Mouse (Mus musculus): ENCODE results near the gene Grip1. TPM values are rescaled to one million over a fixed set of nuclear protein-coding genes. Genes with fewer than 3 reads are reported as not detected.

The Grip1 gene
- polyA plus RNA-seq, 1 experiment from 2014 or later = 19.8 TPM

- Histone ChIP-seq H3K27me3 (no peaks in the 10 kb centered on the region), H3K27ac (replicated peaks) (no peak overlapping the region), H3K4me2 (no peak overlapping the region), H3K36me3 (no peaks in the 10 kb centered on the region), H3K9ac (no peak overlapping the region), H3K4me3 (no peak overlapping the region), H3K4me1 (replicated peaks) (no peaks in the 10 kb centered on the region), H3K9me3 (no peaks in the 10 kb centered on the region)
- 72% methylated on average over 4 of the region's 4 CpGs for WGBS
- no peak for ATAC-seq (ENCODE audit: low read depth)
These were observed 81.2 kb downstream of the Grip1 start for GRCm38 (mm10) chr10:119534852-119535251.

DNA sequence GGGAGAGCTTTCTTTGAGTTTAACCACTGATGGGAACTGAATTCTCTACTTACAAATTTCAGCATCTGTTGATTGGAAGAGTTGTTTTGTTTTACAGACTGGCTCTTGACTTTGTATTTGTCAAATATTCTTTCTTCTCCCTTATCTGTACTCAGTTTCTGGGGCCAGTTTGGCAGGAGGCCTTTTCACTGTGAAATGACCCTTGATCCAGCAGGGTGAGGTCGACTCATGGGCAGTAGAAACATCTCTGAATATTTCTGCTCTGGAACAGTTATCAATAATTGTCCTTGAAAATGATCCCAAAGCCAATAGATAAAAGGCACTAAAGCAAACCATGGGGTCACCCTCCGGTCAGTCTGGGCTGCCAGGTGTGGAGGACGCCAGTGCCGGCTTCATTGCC is 88.0 kb downstream of the Grip1 start:
- H3K36me3 ChIP-seq = no peaks in the 10 kb centered on the region
- no peaks in the 10 kb centered on the region for H3K27me3 ChIP-seq
- WGBS = 94% methylated on average over 4 of the region's 4 CpGs
- H3K27ac ChIP-seq (replicated peaks) = no peak overlapping the region
- no peak overlapping the region for H3K9ac ChIP-seq
- ATAC-seq (ENCODE audit: low read depth) = no peak
- no peaks in the 10 kb centered on the region for H3K9me3 ChIP-seq
- 0 out of 2 replicates have a peak, but pooled peaks cover 9% of the 10 kb centered on the region for H3K4me1 ChIP-seq (replicated peaks)
- H3K4me2 ChIP-seq = no peak overlapping the region
- no peak overlapping the region for H3K4me3 ChIP-seq

- Histone ChIP-seq H3K27ac (replicated peaks) (no peak overlapping the region), H3K9ac (no peak overlapping the region), H3K36me3 (no peaks in the 10 kb centered on the region), H3K27me3 (no peaks in the 10 kb centered on the region), H3K4me1 (replicated peaks) (0 out of 2 replicates have a peak, but pooled peaks cover 9% of the 10 kb centered on the region), H3K4me2 (no peak overlapping the region), H3K9me3 (no peaks in the 10 kb centered on the region), H3K4me3 (no peak overlapping the region)
- ATAC-seq (ENCODE audit: low read depth) = no peak
- 62% methylated on average over 7 of the region's 7 CpGs for whole genome bisulfite sequencing
These were observed 90.1 kb downstream of the Grip1 start for GRCm38 (mm10) chr10:119543771-119544170.

- no peak overlapping the region for H3K4me3 ChIP-seq
These were observed 91.1 kb downstream of the Grip1 start for GRCm38 (mm10) chr10:119544743-119545142.

GRCm38 (mm10) chr10:119547875-119548274 is 94.2 kb downstream of the Grip1 start:
- ATAC-seq (ENCODE audit: low read depth) = no peak

More at GRCm38 (mm10) chr10:119544743-119545142, 91.1 kb downstream of the Grip1 start:
- peak overlapping the region; percentile 7; the same call in 1 of the 2 replicates for H3K4me2 ChIP-seq
- no peaks in the 10 kb centered on the region for H3K9me3 ChIP-seq
- no peaks in the 10 kb centered on the region for H3K36me3 ChIP-seq
- H3K9ac ChIP-seq = no peak overlapping the region
- 41% methylated on average over 9 of the region's 9 CpGs for WGBS
- no peak overlapping the region for H3K27ac ChIP-seq (replicated peaks)
- H3K4me1 ChIP-seq (replicated peaks) = 0 out of 2 replicates have a peak, but pooled peaks cover 9% of the 10 kb centered on the region
- ATAC-seq (ENCODE audit: low read depth) = no peak
- no peaks in the 10 kb centered on the region for H3K27me3 ChIP-seq

GRCm38 (mm10) chr10:119548774-119549173 is 95.1 kb downstream of the Grip1 start:
- ATAC-seq (ENCODE audit: low read depth) = no peak
- Histone ChIP-seq H3K4me1 (replicated peaks) (0 out of 2 replicates have a peak, but pooled peaks cover 8% of the 10 kb centered on the region), H3K27me3 (no peaks in the 10 kb centered on the region), H3K27ac (replicated peaks) (no peak overlapping the region), H3K9ac (no peak overlapping the region), H3K36me3 (no peaks in the 10 kb centered on the region), H3K9me3 (no peaks in the 10 kb centered on the region), H3K4me3 (no peak overlapping the region), H3K4me2 (no peak overlapping the region)
- WGBS = 93% methylated on average over 10 of the region's 10 CpGs

More at GRCm38 (mm10) chr10:119547875-119548274, 94.2 kb downstream of the Grip1 start:
- H3K36me3 ChIP-seq = no peaks in the 10 kb centered on the region
- no peak overlapping the region for H3K9ac ChIP-seq
- WGBS = 93% methylated on average over 5 of the region's 5 CpGs
- 0 out of 2 replicates have a peak, but pooled peaks cover 9% of the 10 kb centered on the region for H3K4me1 ChIP-seq (replicated peaks)
- no peak overlapping the region for H3K27ac ChIP-seq (replicated peaks)
- no peak overlapping the region for H3K4me3 ChIP-seq
- H3K9me3 ChIP-seq = no peaks in the 10 kb centered on the region
- H3K27me3 ChIP-seq = no peaks in the 10 kb centered on the region
- H3K4me2 ChIP-seq = no peak overlapping the region

DNA sequence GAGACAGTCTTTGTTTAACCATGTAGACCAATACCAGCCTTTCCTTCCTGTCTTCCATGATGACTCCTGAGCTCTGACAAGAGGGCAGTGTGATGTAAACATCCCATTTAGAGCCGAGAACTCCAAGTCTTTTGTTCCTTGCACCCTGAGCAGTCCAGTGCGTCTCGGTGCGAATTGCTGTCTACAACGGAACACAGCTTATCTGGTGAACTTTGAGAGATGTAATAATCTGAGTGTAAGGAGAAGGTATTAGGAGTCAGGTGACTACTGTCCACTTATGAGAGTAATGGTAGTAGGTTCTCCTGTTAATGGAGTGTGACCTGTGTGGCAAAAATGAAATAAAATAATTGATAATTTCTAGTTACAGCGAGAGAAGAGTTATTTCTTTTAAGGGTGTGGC is 97.0 kb downstream of the Grip1 start:
- no peak overlapping the region for H3K27ac ChIP-seq (replicated peaks)
- no peaks in the 10 kb centered on the region for H3K4me1 ChIP-seq (replicated peaks)
- WGBS = 87% methylated on average over 6 of the region's 6 CpGs
- no peaks in the 10 kb centered on the region for H3K9me3 ChIP-seq
- H3K27me3 ChIP-seq = no peaks in the 10 kb centered on the region
- no peak for ATAC-seq (ENCODE audit: low read depth)
- no peak overlapping the region for H3K4me3 ChIP-seq
- no peak overlapping the region for H3K9ac ChIP-seq
- H3K4me2 ChIP-seq = no peak overlapping the region
- H3K36me3 ChIP-seq = no peaks in the 10 kb centered on the region

GRCm38 (mm10) chr10:119556346-119556745 is 102.7 kb downstream of the Grip1 start:
- Histone ChIP-seq H3K27ac (replicated peaks) (no peak overlapping the region), H3K36me3 (no peaks in the 10 kb centered on the region), H3K9me3 (no peaks in the 10 kb centered on the region), H3K4me1 (replicated peaks) (peaks cover 5% of the 10 kb centered on the region; the same call in 1 of the 2 replicates), H3K9ac (no peak overlapping the region), H3K27me3 (no peaks in the 10 kb centered on the region), H3K4me2 (no peak overlapping the region), H3K4me3 (no peak overlapping the region)
- 71% methylated on average over 7 of the region's 7 CpGs for WGBS
- ATAC-seq (ENCODE audit: low read depth) = no peak

DNA sequence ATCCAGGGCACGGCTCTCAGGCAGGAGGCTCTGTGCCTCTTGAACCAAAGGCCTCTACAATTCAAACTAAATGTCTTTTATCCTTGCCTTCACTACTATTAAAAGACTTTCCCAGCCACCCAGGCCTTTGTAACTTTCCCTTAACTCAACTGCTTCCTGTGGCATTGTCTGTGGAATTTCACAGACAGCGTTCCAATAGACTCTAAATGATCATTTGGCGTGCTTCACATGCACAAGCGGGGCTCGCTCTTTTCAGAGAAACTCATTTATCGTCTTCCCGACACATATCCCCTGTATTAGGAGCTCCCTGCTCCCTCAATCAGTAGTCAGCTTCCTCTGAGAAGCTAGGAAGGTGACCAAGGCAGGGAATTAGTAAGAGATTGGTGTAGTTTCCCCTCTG is 104.8 kb downstream of the Grip1 start:
- H3K27ac ChIP-seq (replicated peaks) = no peak overlapping the region; the same call in 1 of the 2 replicates
- no peak overlapping the region for H3K4me2 ChIP-seq
- no peaks in the 10 kb centered on the region for H3K9me3 ChIP-seq
- WGBS = 48% methylated on average over 7 of the region's 7 CpGs
- H3K4me3 ChIP-seq = no peak overlapping the region
- H3K9ac ChIP-seq = no peak overlapping the region
- H3K36me3 ChIP-seq = no peaks in the 10 kb centered on the region
- peaks cover 5% of the 10 kb centered on the region; the same call in 1 of the 2 replicates for H3K4me1 ChIP-seq (replicated peaks)
- peak; percentile 27 for ATAC-seq (ENCODE audit: low read depth)
- H3K27me3 ChIP-seq = no peaks in the 10 kb centered on the region

DNA sequence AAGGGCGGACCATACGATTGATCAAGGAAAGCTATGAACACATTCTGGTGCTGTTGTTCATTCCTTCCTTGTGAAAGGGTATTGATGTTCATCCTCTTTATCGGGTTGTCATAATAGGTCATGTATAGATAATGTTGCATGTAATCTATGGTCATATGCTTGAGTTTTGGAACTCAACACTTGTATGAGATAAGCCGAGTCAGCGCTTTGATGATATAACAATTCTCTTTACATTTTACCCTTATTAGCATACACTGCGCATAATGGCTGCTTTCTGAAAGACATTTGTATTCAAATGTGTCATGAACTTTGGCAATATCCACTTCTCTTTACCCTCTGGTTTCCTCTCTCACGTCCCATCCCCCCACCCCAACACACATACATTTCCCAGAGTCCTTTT is 111.2 kb downstream of the Grip1 start:
- no peak overlapping the region for H3K4me3 ChIP-seq
- H3K4me1 ChIP-seq (replicated peaks) = no peaks in the 10 kb centered on the region
- H3K9ac ChIP-seq = no peak overlapping the region
- no peaks in the 10 kb centered on the region for H3K36me3 ChIP-seq
- H3K9me3 ChIP-seq = no peaks in the 10 kb centered on the region
- H3K4me2 ChIP-seq = no peak overlapping the region
- ATAC-seq (ENCODE audit: low read depth) = no peak
- no peak overlapping the region for H3K27ac ChIP-seq (replicated peaks)
- H3K27me3 ChIP-seq = no peaks in the 10 kb centered on the region
- 90% methylated on average over 7 of the region's 7 CpGs for WGBS

- 90% methylated on average over 9 of the region's 9 CpGs for WGBS
These were observed 119.5 kb downstream of the Grip1 start for GRCm38 (mm10) chr10:119573134-119573533.

DNA sequence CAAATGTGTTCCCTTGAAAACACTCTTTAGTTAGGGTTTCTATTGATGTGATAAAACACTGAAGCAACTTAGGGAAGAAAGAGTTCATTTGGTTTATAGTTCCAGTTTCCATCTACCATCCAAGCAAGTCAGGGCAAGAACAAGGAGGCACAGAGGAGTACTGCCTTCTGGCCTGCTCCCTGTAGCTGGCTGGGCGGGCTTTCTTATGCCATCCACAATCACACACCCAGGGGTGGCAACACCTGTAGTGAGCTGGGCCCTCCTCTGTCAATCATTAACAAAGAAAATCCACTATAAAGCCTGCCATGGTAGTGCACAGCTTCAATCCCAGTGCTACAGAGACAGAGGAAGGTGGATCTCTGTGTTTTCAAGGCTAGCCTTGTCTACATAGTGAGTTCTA is 122.2 kb downstream of the Grip1 start:
- Histone ChIP-seq H3K4me1 (replicated peaks) (no peaks in the 10 kb centered on the region), H3K4me2 (no peak overlapping the region), H3K4me3 (no peak overlapping the region), H3K9me3 (no peaks in the 10 kb centered on the region), H3K9ac (no peak overlapping the region), H3K27ac (replicated peaks) (no peak overlapping the region), H3K27me3 (no peaks in the 10 kb centered on the region), H3K36me3 (no peaks in the 10 kb centered on the region)
- ATAC-seq (ENCODE audit: low read depth) = no peak
- WGBS = 74% methylated on average over 1 of the region's 1 CpGs

More at GRCm38 (mm10) chr10:119573134-119573533, 119.5 kb downstream of the Grip1 start:
- Histone ChIP-seq H3K9me3 (no peaks in the 10 kb centered on the region), H3K4me1 (replicated peaks) (no peaks in the 10 kb centered on the region), H3K4me2 (no peak overlapping the region), H3K27ac (replicated peaks) (no peak overlapping the region), H3K27me3 (no peaks in the 10 kb centered on the region), H3K36me3 (no peaks in the 10 kb centered on the region), H3K9ac (no peak overlapping the region), H3K4me3 (no peak overlapping the region)
- ATAC-seq (ENCODE audit: low read depth) = no peak

- WGBS = 70% methylated on average over 4 of the region's 4 CpGs
- H3K4me2 ChIP-seq = no peak overlapping the region
- no peak for ATAC-seq (ENCODE audit: low read depth)
These were observed 126.4 kb downstream of the Grip1 start for GRCm38 (mm10) chr10:119580024-119580423.

More at GRCm38 (mm10) chr10:119580024-119580423, 126.4 kb downstream of the Grip1 start:
- H3K9me3 ChIP-seq = no peaks in the 10 kb centered on the region
- no peak overlapping the region for H3K9ac ChIP-seq
- H3K36me3 ChIP-seq = no peaks in the 10 kb centered on the region
- peaks cover 7% of the 10 kb centered on the region; the same call in 1 of the 2 replicates for H3K4me1 ChIP-seq (replicated peaks)
- H3K4me3 ChIP-seq = no peak overlapping the region
- H3K27me3 ChIP-seq = no peaks in the 10 kb centered on the region
- H3K27ac ChIP-seq (replicated peaks) = no peak overlapping the region
